Mouse (Mus musculus): ENCODE measurements around the gene Spry1.

GRCm38 (mm10) chr3:37639690-37640089 is at the start of gene Spry1:
- TF ChIP-seq POLR2A (IDR thresholded peaks at IDR 0.05; ENCODE audit: low read depth, low read length) (no peak), CTCF (conservative IDR thresholded peaks at IDR 0.05 in 1 of 2, IDR thresholded peaks at IDR 0.05 in 1 of 2; ENCODE audit: low read depth in 2 of 2, low read length in 2 of 2) (no peak), MYC (IDR thresholded peaks at IDR 0.05; ENCODE audit: low read depth, low read length) (no peak), CHD2 (IDR thresholded peaks at IDR 0.05; ENCODE audit: low read length) (no peak), RCOR1 (conservative IDR thresholded peaks at IDR 0.05; ENCODE audit: low read depth, low read length) (no peak), USF1 (IDR thresholded peaks at IDR 0.05; ENCODE audit: low read depth, low read length) (no peak), POLR2AphosphoS2 (IDR thresholded peaks at IDR 0.05; ENCODE audit: low read depth, low read length) (no peak), EP300 (IDR thresholded peaks at IDR 0.05; ENCODE audit: low read length) (no peak), ELF1 (IDR thresholded peaks at IDR 0.05; ENCODE audit: low read depth, low read length) (no peak), RAD21 (IDR thresholded peaks at IDR 0.05; ENCODE audit: low read depth, low read length) (no peak), JUN (IDR thresholded peaks at IDR 0.05; ENCODE audit: insufficient read depth, low read depth, low read length) (no peak)

Measured in CH12.LX (cell line).